Mouse (Mus musculus) limb, embryonic 11.5 days (tissue): ENCODE measurements around the gene Enpp4. TPM values are rescaled to one million over a fixed set of nuclear protein-coding genes. Genes with fewer than 3 reads are reported as not detected.

Source experiments
- ATAC-seq: fragments of 200-750 bp; cut with Nextera tagmentation; 2 replicates; pipeline ENCODE4 v1.8.0; 2017; ENCODE audit warnings: low read depth; ENCODE audit not compliant: insufficient number of reproducible peaks, low FRiP score, low TSS enrichment
- DNase-seq: peaks from one replicate; pipeline ENCODE4 v3.0.0-alpha.2; 2015; ENCODE audit warnings: low spot score
- H3K27ac ChIP-seq: fragments of 300-500 bp; sonication (generic); replicated peaks from 2 replicates; pipeline ENCODE4 v1.5.1; 2014; ENCODE audit warnings: low read depth, mild to moderate bottlenecking, low read length
- H3K27me3 ChIP-seq: fragments of 300-500 bp; sonication (generic); 2 replicates; pipeline ENCODE4 v1.6.1; 2014; ENCODE audit warnings: mild to moderate bottlenecking, low read length, mixed read lengths; ENCODE audit not compliant: control insufficient read depth, insufficient read depth
- H3K36me3 ChIP-seq: fragments of 300-500 bp; sonication (generic); 2 replicates; pipeline ENCODE4 v1.6.1; 2014; ENCODE audit warnings: mild to moderate bottlenecking, low read length, moderate library complexity, mixed read lengths; ENCODE audit not compliant: control insufficient read depth, insufficient read depth
- H3K4me1 ChIP-seq: fragments of 300-500 bp; sonication (generic); 2 replicates; pipeline ENCODE4 v1.6.1; 2014; ENCODE audit warnings: low read length, mixed read lengths; ENCODE audit not compliant: control insufficient read depth, insufficient read depth
- H3K4me2 ChIP-seq: fragments of 300-500 bp; sonication (generic); 2 replicates; pipeline ENCODE4 v1.6.1; 2014; ENCODE audit warnings: low read depth, mild to moderate bottlenecking, moderate library complexity; ENCODE audit not compliant: severe bottlenecking
- H3K4me3 ChIP-seq: fragments of 300-500 bp; sonication (generic); 2 replicates; pipeline ENCODE4 v1.5.1; 2014; ENCODE audit warnings: low read depth, low read length
- H3K9ac ChIP-seq: fragments of 300-500 bp; sonication (generic); 2 replicates; pipeline ENCODE4 v1.6.1; 2014; ENCODE audit warnings: mild to moderate bottlenecking, low read length
- H3K9me3 ChIP-seq: fragments of 300-500 bp; sonication (generic); 2 replicates; pipeline ENCODE4 v1.6.1; 2016; ENCODE audit warnings: low read length; ENCODE audit not compliant: control insufficient read depth
- WGBS: fragments of 180-500 bp; shearing (Covaris S2); extraction: QIAGEN DNeasy Blood & Tissue Kit; methylation state at CpG from one replicate; pipeline ENCODE4 v1.1.7; 2014; 5-methylcytosine and 5-hydroxymethylcytosine counted together
- polyA plus RNA-seq: library from polyadenylated mRNA; unstranded; fragments of >200 nt; fragmentation: Nextera tagmentation; extraction: Ambion mirVana; gene quantifications from 2 replicates; pipeline ENCODE4 v1.2.1, GENCODE M21; 2014

Gene Enpp4
- polyA plus RNA-seq, 1 experiment from 2014 or later = 2.5 TPM

GRCm38 (mm10) chr17:44060781-44061180, 44.8 kb downstream of the Enpp4 start:
- Histone ChIP-seq H3K4me2 (no peak overlapping the region), H3K36me3 (no peaks in the 10 kb centered on the region), H3K27ac (no peak overlapping the region), H3K9me3 (no peaks in the 10 kb centered on the region), H3K4me1 (no peaks in the 10 kb centered on the region), H3K9ac (no peak overlapping the region), H3K27me3 (no peaks in the 10 kb centered on the region), H3K4me3 (no peak overlapping the region)
- DNase-seq (no peak), ATAC-seq (no peak)
- whole genome bisulfite sequencing = 88% methylated on average over 1 of the region's 1 CpGs

DNA sequence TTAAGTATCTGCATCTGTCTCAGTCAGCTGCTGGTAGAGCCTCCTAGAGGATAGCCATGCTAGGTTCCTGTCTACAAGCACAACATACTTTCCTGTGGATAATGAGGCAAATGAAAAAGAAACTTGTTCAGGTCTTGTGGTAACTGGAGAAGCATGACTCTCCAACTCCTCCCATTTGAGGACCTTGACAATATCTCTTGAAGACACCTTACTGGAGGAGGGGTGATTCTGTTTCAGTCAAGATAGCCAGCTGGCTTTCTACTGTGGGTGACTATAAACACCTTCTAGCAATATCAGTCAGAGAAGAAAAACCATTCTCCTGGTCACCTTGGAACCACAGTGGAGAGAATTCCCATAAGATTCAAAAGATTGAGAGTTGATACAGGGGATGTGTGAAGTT, 47.5 kb downstream of the Enpp4 start:
- no peaks in the 10 kb centered on the region for H3K4me1 ChIP-seq
- H3K9me3 ChIP-seq = no peaks in the 10 kb centered on the region
- DNase-seq = no peak
- no peak overlapping the region for H3K4me3 ChIP-seq
- no peak overlapping the region for H3K9ac ChIP-seq
- no peak overlapping the region for H3K4me2 ChIP-seq
- no peaks in the 10 kb centered on the region for H3K36me3 ChIP-seq
- no peak overlapping the region for H3K27ac ChIP-seq
- no peak for ATAC-seq
- H3K27me3 ChIP-seq = no peaks in the 10 kb centered on the region

GRCm38 (mm10) chr17:44057123-44057522, 48.5 kb downstream of the Enpp4 start:
- no peaks in the 10 kb centered on the region for H3K36me3 ChIP-seq
- DNase-seq = no peak
- WGBS = 93% methylated on average over 1 of the region's 1 CpGs
- H3K4me3 ChIP-seq = no peak overlapping the region
- H3K27ac ChIP-seq = no peak overlapping the region
- H3K9ac ChIP-seq = no peak overlapping the region
- H3K4me2 ChIP-seq = no peak overlapping the region
- no peaks in the 10 kb centered on the region for H3K4me1 ChIP-seq
- no peaks in the 10 kb centered on the region for H3K27me3 ChIP-seq
- no peaks in the 10 kb centered on the region for H3K9me3 ChIP-seq
- ATAC-seq = no peak

GRCm38 (mm10) chr17:44053427-44053826, 52.2 kb downstream of the Enpp4 start:
- no peak overlapping the region for H3K27ac ChIP-seq
- ATAC-seq (no peak), DNase-seq (no peak)
- H3K4me2 ChIP-seq = no peak overlapping the region
- no peaks in the 10 kb centered on the region for H3K27me3 ChIP-seq
- no peak overlapping the region for H3K4me3 ChIP-seq
- no peaks in the 10 kb centered on the region for H3K9me3 ChIP-seq
- H3K36me3 ChIP-seq = no peaks in the 10 kb centered on the region
- H3K9ac ChIP-seq = no peak overlapping the region
- no peaks in the 10 kb centered on the region for H3K4me1 ChIP-seq
- 83% methylated on average over 4 of the region's 4 CpGs for WGBS

Other genes with a start within 250 kb of the Enpp4 start
- gene Enpp5, start 27.0 kb downstream of the Enpp4 start, polyA plus RNA-seq = 7.1 and 7.2 TPM in 2 replicates
- gene Clic5, start 82.8 kb upstream of the Enpp4 start, polyA plus RNA-seq = 0.09 and 0.27 TPM in 2 replicates